Comparison of ENCODE assay signal across 7 mouse cellular contexts in the genomic region with DNA sequence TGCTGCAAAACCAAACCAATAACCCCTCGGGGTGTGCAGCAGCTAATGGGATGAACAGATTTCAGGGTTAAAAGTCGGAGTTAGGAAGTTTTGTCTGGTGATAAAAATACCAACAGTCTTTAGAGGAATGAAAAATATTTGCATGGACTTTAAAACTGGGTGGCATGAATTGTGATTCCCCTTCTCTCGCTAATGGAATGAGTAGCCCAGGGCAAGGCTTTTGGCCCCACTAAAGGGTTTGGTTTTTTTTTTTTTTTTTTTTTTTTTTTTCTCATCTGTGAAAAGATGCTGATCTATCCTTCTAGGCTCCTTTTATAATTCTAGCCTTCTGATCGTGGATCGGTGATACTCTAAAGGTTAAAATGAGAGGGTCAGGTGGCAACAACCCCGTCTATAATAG. TPM values are rescaled to one million over a fixed set of nuclear protein-coding genes. Genes with fewer than 3 reads are reported as not detected.
DNase-seq lines count a peak whose midpoint lies in the region; ATAC-seq and TF ChIP-seq lines count a peak whose summit lies in the region.

No protein-coding gene starts in this region.

- H3K27me3 ChIP-seq in kidney, embryonic 15.5 days, result no peaks in the 10 kb centered on the region
- no peaks in the 10 kb centered on the region for H3K27me3 ChIP-seq in MEL (ENCODE audit: control insufficient read depth in 1 of 2, insufficient read depth in 2 of 2, low read length in 2 of 2)
- H3K27me3 ChIP-seq in embryonic facial prominence, embryonic 11.5 days (ENCODE audit: control insufficient read depth, insufficient read depth, low read length), result no peaks in the 10 kb centered on the region
- no peaks in the 10 kb centered on the region for H3K27me3 ChIP-seq in limb, embryonic 13.5 days

- no peak for TF ChIP-seq POLR2A in MEL (IDR thresholded peaks at IDR 0.05; ENCODE audit: control insufficient read depth in 1 of 2, insufficient read depth in 1 of 2, low read depth in 1 of 2, low read length in 2 of 2, poor library complexity in 1 of 2)

- 54% methylated on average over 6 of the region's 6 CpGs for WGBS in kidney, embryonic 15.5 days
- WGBS in embryonic facial prominence, embryonic 11.5 days, result 54% methylated on average over 6 of the region's 6 CpGs
- 34% methylated on average over 6 of the region's 6 CpGs for WGBS in limb, embryonic 13.5 days

- peaks cover 8% of the 10 kb centered on the region for H3K79me2 ChIP-seq in MEL (ENCODE audit: control insufficient read depth, insufficient read depth, low read length, poor library complexity)

- no peak overlapping the region for H3K9ac ChIP-seq in kidney, embryonic 15.5 days
- no peak overlapping the region for H3K9ac ChIP-seq in MEL (ENCODE audit: control insufficient read depth, low read depth, low read length, poor library complexity, severe bottlenecking)
- H3K9ac ChIP-seq in embryonic facial prominence, embryonic 11.5 days (replicated peaks; ENCODE audit: low read length), result peak overlapping the region; percentile 35; the same call in 1 of the 2 replicates
- H3K9ac ChIP-seq in limb, embryonic 13.5 days, result no peak overlapping the region

- no peak for TF ChIP-seq RAD21 in MEL (IDR thresholded peaks at IDR 0.05; ENCODE audit: low read depth, low read length)

- H3K4me2 ChIP-seq in kidney, embryonic 15.5 days, result 0 out of 2 replicates have a peak overlapping the region, but pooled peaks have one; percentile 83
- H3K4me2 ChIP-seq in embryonic facial prominence, embryonic 11.5 days (ENCODE audit: low read depth, low read length), result no peak overlapping the region
- peak overlapping the region; percentile 57 for H3K4me2 ChIP-seq in limb, embryonic 13.5 days (replicated peaks)

- no peak for TF ChIP-seq EP300 in MEL (IDR thresholded peaks at IDR 0.05; ENCODE audit: low read depth in 1 of 2, low read length in 2 of 2)

- peaks cover 51% of the 10 kb centered on the region for H3K4me1 ChIP-seq in kidney, embryonic 15.5 days
- peaks cover 0 to 13% of the 10 kb centered on the region in 2 experiments; a peak in 2 of 4 replicates for H3K4me1 ChIP-seq in MEL (ENCODE audit: control insufficient read depth in 1 of 2, insufficient read depth in 2 of 2, low read length in 2 of 2)
- peaks cover 7% of the 10 kb centered on the region for H3K4me1 ChIP-seq in embryonic facial prominence, embryonic 11.5 days (ENCODE audit: control insufficient read depth, insufficient read depth, low read length)
- H3K4me1 ChIP-seq in limb, embryonic 13.5 days, result peaks cover 62% of the 10 kb centered on the region

- TF ChIP-seq CTCF in MEL (IDR thresholded peaks at IDR 0.05 in 2 of 3, conservative IDR thresholded peaks at IDR 0.05 in 1 of 3; ENCODE audit: control insufficient read depth in 1 of 3, insufficient read depth in 1 of 3, low read depth in 2 of 3, low read length in 3 of 3, poor library complexity in 1 of 3, severe bottlenecking in 1 of 3), result no peak

- peaks cover 14% of the 10 kb centered on the region; the same call in 1 of the 2 replicates for H3K36me3 ChIP-seq in kidney, embryonic 15.5 days
- H3K36me3 ChIP-seq in MEL (ENCODE audit: control insufficient read depth in 1 of 2, insufficient read depth in 2 of 2, low read length in 2 of 2), result peaks cover 0 to 16% of the 10 kb centered on the region in 2 experiments; a peak in 2 of 4 replicates
- no peaks in the 10 kb centered on the region for H3K36me3 ChIP-seq in embryonic facial prominence, embryonic 11.5 days (replicated peaks; ENCODE audit: control insufficient read depth, insufficient read depth, low read depth, low read length)
- peaks cover 3% of the 10 kb centered on the region; the same call in 1 of the 2 replicates for H3K36me3 ChIP-seq in limb, embryonic 13.5 days

- peak overlapping the region; percentile 79 for H3K27ac ChIP-seq in kidney, embryonic 15.5 days
- no peak overlapping the region for H3K27ac ChIP-seq in MEL (ENCODE audit: control insufficient read depth, low read depth, low read length)
- H3K27ac ChIP-seq in embryonic facial prominence, embryonic 11.5 days (replicated peaks; ENCODE audit: low read depth, low read length), result peak overlapping the region; percentile 70; the same call in 1 of the 2 replicates
- H3K27ac ChIP-seq in limb, embryonic 13.5 days, result peak overlapping the region; percentile 80; the same call in 1 of the 2 replicates

- H3K9me3 ChIP-seq in kidney, embryonic 15.5 days (replicated peaks), result no peaks in the 10 kb centered on the region
- no peaks in the 10 kb centered on the region for H3K9me3 ChIP-seq in MEL (replicated peaks; ENCODE audit: insufficient read depth, low read length)
- H3K9me3 ChIP-seq in embryonic facial prominence, embryonic 11.5 days (replicated peaks; ENCODE audit: control insufficient read depth, low read length), result no peaks in the 10 kb centered on the region
- H3K9me3 ChIP-seq in limb, embryonic 13.5 days, result no peaks in the 10 kb centered on the region

- H3K4me3 ChIP-seq in kidney, embryonic 15.5 days (replicated peaks), result no peak overlapping the region
- H3K4me3 ChIP-seq in MEL (ENCODE audit: control insufficient read depth in 1 of 2, insufficient read depth in 1 of 2, low read depth in 2 of 2, low read length in 2 of 2), result no peak overlapping the region
- no peak overlapping the region for H3K4me3 ChIP-seq in embryonic facial prominence, embryonic 11.5 days (ENCODE audit: low read depth, low read length)
- no peak overlapping the region for H3K4me3 ChIP-seq in limb, embryonic 13.5 days

- ATAC-seq in kidney, embryonic 15.5 days (replicated peaks; ENCODE audit: low FRiP score), result no peak
- no peak for ATAC-seq in embryonic facial prominence, embryonic 11.5 days (replicated peaks; ENCODE audit: insufficient number of reproducible peaks, low FRiP score, low TSS enrichment, low read depth)
- ATAC-seq in limb, embryonic 13.5 days (ENCODE audit: low FRiP score, low read depth), result no peak

- DNase-seq in kidney, postnatal 25 days, result no peak
- no peak for DNase-seq in MEL (ENCODE audit: low read depth, low spot score)
- DNase-seq in embryonic facial prominence, embryonic 11.5 days (ENCODE audit: low spot score), result no peak
- no peak for DNase-seq in layer of hippocampus, adult 8-10 months (ENCODE audit: low spot score in 2 of 2)
- DNase-seq in layer of hippocampus, postnatal 10 days (ENCODE audit: low spot score in 2 of 2), result no peak

TF ChIP-seq in MEL, 35 proteins besides CTCF, POLR2A, EP300 and RAD21:
- TF ChIP-seq POLR2AphosphoS2 (IDR thresholded peaks at IDR 0.05; ENCODE audit: low read length) (no peak), USF2 (IDR thresholded peaks at IDR 0.05; ENCODE audit: borderline replicate concordance in 1 of 2, insufficient read depth in 1 of 2, low read depth in 1 of 2, low read length in 2 of 2) (no peak), ZC3H11A (IDR thresholded peaks at IDR 0.05; ENCODE audit: low read depth, low read length) (no peak), HCFC1 (IDR thresholded peaks at IDR 0.05; ENCODE audit: low read depth, low read length) (no peak), ZNF384 (IDR thresholded peaks at IDR 0.05; ENCODE audit: low read depth, low read length) (0 out of 2 replicates have a peak, but pooled peaks have one; percentile 31), SMC3 (IDR thresholded peaks at IDR 0.05; ENCODE audit: low read depth, low read length) (no peak), GABPA (IDR thresholded peaks at IDR 0.05; ENCODE audit: low read depth, low read length) (no peak), CHD1 (IDR thresholded peaks at IDR 0.05; ENCODE audit: low read depth, low read length) (no peak)

RNA-seq across cellular contexts. Expression of a gene that starts 6.7 kb away (rescaled TPM):
- polyA plus RNA-seq in kidney, embryonic 15.5 days (2015; fragmentation: Nextera tagmentation; extraction: Ambion mirVana), result 85.7 and 88.7 TPM in 2 replicates
- 8.2 and 12.6 TPM in 2 replicates for total RNA-seq in MEL (2012; rRNA removed)
- polyA plus RNA-seq in MEL (2012; ENCODE audit: insufficient read depth in 1 of 2, insufficient read length in 2 of 2, low read depth in 1 of 2, low replicate concordance in 2 of 2, missing spikeins in 1 of 2), result 10 to 100 TPM in 1 of 2 experiments, not detected in 1; 11.9 TPM
- 115 and 123 TPM in 2 replicates for polyA plus RNA-seq in embryonic facial prominence, embryonic 11.5 days (2014; fragmentation: Nextera tagmentation; extraction: Ambion mirVana)
- 64.3 and 72.1 TPM in 2 replicates for polyA plus RNA-seq in limb, embryonic 13.5 days (2015; fragmentation: Nextera tagmentation; extraction: Ambion mirVana)
- total RNA-seq in layer of hippocampus, adult 8-10 months (2022), result 10 to 100 TPM; 61.1 to 93.4 (median 75.2) TPM
- total RNA-seq in layer of hippocampus, postnatal 10 days (2021), result 10 to 100 TPM; 64.8 to 78.4 TPM
